Mouse (Mus musculus): ENCODE data around the gene Gm11146.

Gene Gm11146

DNA sequence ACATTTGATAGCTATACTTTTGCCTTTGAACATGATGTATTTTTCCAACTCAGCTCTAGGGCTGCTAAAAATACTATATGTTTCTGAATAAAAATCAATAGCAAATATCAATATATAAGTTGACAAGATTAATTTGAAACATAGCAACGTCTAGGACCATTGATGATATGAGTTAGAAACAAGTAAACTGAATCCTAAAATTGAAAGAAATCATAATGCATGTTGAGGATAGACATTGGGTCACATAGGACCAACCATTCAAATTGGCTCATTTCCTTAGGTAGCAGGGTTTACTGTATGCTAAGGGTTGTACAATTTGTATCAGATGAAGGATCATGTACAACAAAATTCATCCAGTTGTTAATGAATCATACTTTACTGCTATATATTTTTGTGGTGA, at the start of gene Gm11146:
Gene Gm11146, minus strand, starts transcription at position 101 of the 400 bp plus-strand sequence.
- no peak for DNase-seq (ENCODE audit: low read depth, low spot score)

GRCm38 (mm10) chr16:77650596-77650995, 48.7 kb upstream of the Gm11146 start:
- no peak for DNase-seq (ENCODE audit: low read depth, low spot score)

- no peak for DNase-seq (ENCODE audit: low read depth, low spot score)
Observed at GRCm38 (mm10) chr16:77649006-77649405, 47.1 kb upstream of the Gm11146 start.

GRCm38 (mm10) chr16:77648181-77648580, 46.3 kb upstream of the Gm11146 start:
- no peak for DNase-seq (ENCODE audit: low read depth, low spot score)

GRCm38 (mm10) chr16:77646146-77646545, 44.3 kb upstream of the Gm11146 start:
- no peak for DNase-seq (ENCODE audit: low read depth, low spot score)

- DNase-seq (ENCODE audit: low read depth, low spot score), result peak; percentile 7
Observed at GRCm38 (mm10) chr16:77644976-77645375, 43.1 kb upstream of the Gm11146 start.

- peak; percentile 59 for DNase-seq (ENCODE audit: low read depth, low spot score)
Observed at GRCm38 (mm10) chr16:77643871-77644720, 42.2 kb upstream of the Gm11146 start.

- DNase-seq (ENCODE audit: low read depth, low spot score), result no peak
Observed at GRCm38 (mm10) chr16:77643036-77643870, 41.4 kb upstream of the Gm11146 start.

GRCm38 (mm10) chr16:77636497-77636896, 34.6 kb upstream of the Gm11146 start:
- no peak for DNase-seq (ENCODE audit: low read depth, low spot score)

- no peak for DNase-seq (ENCODE audit: low read depth, low spot score)
Observed at GRCm38 (mm10) chr16:77632315-77632881, 30.5 kb upstream of the Gm11146 start.

GRCm38 (mm10) chr16:77622681-77623080, 20.8 kb upstream of the Gm11146 start:
- DNase-seq (ENCODE audit: low read depth, low spot score), result no peak

DNA sequence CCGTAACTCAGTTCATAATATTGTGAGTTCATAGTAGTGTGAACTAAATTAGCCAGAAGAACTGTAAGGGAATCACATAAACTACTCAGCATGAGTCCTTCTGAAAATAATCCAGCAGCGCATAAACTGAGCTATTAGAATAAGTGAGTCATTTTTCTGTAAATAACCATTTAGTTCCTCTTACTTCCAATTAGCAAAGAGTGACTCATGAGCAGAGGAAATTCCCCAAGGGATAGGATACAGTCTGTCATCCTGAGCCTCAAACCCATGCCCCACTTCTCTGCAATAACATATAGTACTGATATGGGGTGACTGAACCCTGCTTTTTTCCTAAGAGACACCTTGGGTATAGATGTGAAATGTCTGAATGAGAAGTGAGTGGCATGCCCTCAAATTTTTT, 687 bp upstream of the Gm11146 start:
- no peak for DNase-seq (ENCODE audit: low read depth, low spot score)

DNA sequence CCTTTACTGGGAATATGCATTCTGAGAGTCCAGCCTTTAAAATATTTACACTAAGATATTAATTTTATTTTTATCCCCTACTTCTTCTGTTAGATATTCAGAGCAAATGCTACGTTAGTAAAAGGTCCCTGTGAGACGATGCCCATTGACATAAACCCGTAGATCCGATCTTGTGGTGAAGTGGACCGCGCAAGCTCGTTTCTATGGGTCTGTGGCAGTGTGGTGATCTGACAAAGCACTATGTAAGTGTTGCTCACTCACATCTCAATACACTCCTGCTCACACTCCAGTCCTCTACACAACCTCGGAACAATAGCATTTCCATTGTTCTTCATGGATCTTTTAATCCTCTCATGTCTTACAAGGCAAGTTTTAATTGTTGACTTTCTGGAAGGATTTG, 3.1 kb downstream of the Gm11146 start:
- no peak for DNase-seq (ENCODE audit: low read depth, low spot score)

GRCm38 (mm10) chr16:77596556-77596955, 5.3 kb downstream of the Gm11146 start:
- no peak for DNase-seq (ENCODE audit: low read depth, low spot score)

DNA sequence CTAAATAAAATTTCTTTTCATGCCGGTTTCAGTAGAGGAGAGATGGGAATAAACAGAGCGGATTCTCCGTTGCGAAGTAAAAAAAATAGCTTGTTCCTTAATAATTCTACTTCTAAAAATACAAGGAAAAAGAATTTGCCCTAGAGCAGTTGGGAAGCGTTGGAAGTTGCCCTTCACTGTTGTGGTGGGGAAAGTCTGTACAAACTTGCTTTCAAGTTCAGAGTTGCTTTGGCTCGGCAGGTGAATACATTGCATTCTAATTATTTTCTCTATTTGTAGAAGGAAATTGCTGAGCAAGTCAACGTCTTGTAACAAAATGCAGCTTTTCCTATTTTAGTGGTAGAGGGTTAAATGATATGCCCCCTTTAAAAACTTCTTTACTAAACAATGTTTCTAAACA, 6.2 kb downstream of the Gm11146 start:
- DNase-seq (ENCODE audit: low read depth, low spot score), result no peak

DNA sequence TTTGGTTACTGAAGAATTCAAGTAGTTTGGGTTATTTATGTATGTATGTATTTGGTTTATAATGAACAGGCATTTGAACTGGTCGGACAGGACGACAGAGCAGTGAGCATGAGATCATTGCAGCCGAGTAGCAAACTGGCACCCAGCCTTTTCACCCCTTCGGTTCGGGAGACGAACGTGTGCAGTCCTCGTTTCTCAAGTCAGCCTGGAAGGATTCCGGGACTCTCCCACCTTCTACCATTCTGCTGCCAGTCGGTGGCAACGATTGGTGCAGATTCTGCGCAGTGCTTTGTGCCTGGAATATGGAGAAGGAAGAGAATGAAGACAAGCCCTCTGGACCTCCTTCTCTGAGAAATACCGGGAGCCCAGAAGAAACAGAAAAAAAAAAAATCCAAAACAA, 7.3 kb downstream of the Gm11146 start:
- DNase-seq (ENCODE audit: low read depth, low spot score), result no peak

DNA sequence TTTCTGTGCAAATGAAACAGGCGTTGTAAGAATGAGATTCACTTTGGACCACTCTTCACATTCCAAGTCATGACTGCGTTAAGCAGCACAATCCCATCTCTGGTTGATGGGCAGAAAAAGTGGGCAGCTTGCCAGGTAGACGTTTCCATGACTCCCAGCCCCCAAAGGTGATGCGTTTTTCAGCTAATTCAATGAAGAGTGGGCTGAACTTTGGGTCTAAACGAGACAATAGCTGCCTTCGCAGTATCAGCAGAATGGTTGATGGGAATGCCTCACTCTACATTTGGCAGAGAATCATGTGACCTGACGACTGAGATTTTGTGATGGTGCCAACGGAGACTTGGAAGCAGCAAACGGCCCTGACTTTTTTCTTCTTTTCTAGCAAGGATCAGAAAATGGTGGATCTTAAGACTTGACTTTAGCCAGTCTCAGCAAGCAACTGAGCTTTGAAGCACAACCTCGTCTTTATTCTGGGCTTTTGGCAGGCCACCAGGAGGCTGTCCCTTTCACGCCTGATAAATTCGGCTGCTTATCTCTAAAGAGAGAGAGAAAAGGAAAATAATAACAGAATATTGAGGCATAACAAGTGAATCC, 8.0 kb downstream of the Gm11146 start:
- no peak for DNase-seq (ENCODE audit: low read depth, low spot score)

- DNase-seq (ENCODE audit: low read depth, low spot score), result no peak
Observed at GRCm38 (mm10) chr16:77592986-77593385, 8.9 kb downstream of the Gm11146 start.

DNA sequence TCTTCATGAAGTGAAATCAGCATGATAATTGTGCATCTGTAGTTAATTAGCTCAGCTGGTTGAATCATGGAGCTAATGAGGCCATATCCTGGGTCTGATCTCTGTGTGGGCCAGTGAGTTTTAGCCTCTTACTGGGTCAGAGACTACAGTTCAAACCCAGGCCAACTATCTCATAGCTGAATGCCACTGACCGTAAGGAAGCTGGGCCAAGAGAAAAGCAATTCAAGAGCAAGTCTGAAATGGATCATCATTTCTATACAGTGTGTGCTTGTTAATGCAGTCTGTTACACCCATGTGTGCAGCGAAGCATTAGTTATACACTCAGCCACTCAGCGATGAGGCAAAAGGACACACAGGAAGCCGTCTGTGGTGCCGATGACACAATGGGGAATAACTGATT, 28.9 kb downstream of the Gm11146 start:
- no peak for DNase-seq (ENCODE audit: low read depth, low spot score)

GRCm38 (mm10) chr16:77569457-77569856, 32.4 kb downstream of the Gm11146 start:
- DNase-seq (ENCODE audit: low read depth, low spot score), result no peak

DNA sequence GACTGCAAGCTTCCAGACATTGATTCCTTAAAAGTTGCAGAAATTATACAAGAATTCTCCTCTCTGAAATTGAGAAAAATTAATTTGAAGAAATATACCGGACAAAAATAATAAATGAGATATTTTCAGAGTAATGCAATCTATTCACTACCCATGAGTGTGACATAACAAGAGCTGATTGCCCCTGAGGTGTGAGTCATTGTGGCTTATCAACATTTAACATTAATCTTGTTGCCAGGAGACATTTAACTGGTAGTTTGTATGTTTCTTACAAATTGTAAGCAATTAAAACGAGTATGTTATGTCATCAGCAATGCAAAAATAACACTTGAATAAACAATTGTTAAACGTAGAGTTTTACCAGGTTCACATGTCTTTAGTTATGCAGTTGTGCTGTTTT, 33.5 kb downstream of the Gm11146 start:
- no peak for DNase-seq (ENCODE audit: low read depth, low spot score)

- no peak for DNase-seq (ENCODE audit: low read depth, low spot score)
Observed at GRCm38 (mm10) chr16:77562852-77563251, 39.0 kb downstream of the Gm11146 start.

Data from ES-CJ7 (cell line).